Mouse (Mus musculus): ENCODE measurements around the gene Txnrd1.

Txnrd1 gene

DNA sequence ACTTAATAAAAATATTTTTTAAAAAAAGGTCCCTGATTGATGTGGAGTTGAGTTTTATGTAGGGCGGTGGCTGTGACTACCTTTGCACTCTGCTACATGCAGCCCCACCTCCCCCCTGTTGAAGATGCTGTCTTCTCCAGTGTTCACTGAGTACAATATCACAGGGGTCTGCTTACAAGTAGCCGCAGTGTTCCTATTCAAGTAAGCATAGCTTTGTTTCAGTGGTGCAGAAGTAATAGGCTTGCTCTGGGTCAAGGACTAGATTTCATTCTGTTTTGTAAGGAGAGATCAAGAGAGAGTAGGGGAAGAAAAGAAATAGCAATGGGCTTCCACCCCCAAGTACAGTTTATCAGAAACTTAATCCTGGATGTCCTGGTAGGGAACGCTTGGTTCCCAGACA, 16.2 kb upstream of the Txnrd1 start:
- in situ Hi-C loops (cut with MseI, MboI) = no loop called here

DNA sequence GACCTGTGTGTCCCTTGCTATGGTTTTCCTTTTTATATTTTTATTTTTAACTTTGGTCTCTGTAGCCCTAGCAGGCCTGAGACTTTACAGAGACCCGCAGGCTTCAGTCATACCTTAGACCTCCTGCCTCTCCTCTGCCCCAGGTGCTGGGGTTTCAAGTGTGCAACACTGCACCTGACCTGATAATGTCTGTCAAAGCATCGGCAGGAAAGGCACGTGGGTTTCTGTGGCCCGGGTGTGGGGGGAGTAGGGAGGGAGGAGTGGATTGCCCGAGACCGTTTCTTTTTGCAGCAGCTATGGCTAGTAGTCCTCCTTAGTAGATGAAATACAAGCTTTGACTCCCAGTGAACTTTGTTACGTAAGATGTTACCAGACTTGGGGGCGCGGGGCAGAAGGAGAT, 15.8 kb upstream of the Txnrd1 start:
- in situ Hi-C loops (cut with MseI, MboI) = no loop called here

DNA sequence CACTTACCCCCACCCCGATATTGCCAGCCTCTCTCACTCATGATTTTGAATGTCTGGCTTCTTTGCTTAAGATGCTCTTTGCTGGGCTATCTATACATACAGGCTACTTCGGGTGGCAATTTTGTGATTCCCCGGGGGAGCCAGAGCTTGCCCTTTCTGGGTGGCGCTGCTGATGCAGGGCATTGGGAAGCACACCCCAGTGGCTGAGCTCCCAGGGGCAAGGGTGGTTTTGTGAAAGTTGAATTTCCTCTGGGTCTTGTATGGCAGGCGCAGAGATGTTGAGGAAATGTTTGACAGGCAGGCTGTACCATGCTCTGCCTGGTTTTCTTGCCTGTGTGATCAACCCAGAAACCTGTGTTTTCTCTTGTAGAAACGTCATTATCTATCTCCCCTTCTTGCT, 15.1 kb upstream of the Txnrd1 start:
- in situ Hi-C loops (cut with MseI, MboI) = no loop called here

DNA sequence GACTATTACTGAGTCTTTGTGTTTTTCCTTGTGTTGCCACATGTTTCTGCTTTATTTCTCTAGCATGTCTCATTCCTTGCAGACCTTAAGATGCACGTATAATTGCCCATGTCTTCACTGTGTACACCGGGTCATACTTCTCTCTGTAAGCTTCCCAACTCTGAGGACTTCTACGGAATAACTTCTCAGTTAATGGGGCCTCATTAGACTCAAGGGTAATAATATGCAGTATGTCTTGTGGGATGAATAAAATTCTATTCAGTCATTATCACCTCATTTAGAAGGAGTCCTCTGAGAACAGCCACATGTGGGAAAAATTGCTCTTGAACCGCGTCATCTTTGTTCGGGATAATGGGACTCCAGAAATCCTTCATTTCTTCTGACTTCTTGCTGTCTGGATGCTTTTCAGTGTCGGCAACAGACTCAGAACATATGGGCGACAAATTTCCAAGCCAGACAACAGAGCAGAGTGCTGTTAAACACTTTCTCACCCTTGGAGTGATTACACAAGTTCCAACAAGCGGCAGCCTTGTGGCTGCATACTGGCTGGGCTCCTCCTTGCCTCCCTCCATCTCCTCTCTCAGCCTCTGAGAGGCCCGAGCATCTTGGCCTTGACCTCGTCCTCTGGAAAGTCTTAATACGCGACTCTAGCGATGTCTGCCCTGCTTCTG, 10.5 kb upstream of the Txnrd1 start:
- in situ Hi-C loops (cut with MseI, MboI) = no loop called here

DNA sequence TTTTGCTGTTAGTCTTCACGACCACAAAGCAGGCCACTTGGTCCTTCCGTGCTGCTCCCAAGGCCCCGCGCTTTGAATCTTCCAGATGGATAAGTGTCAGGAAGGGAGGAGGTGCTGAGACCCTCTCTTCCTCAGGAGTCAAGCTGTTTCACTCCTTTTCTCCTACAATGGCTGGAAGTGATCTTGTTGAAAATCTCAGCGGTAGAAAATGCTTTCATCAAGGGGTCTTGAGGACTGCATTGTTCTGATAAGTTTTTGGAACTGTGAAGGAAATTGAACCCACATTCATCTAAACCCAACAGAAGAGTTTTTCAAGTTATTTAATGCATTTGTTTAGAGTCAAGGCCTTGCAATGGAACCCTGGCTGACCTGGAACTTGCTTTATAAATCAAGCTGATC, 10.0 kb upstream of the Txnrd1 start:
- in situ Hi-C loops (cut with MseI, MboI) = no loop called here

DNA sequence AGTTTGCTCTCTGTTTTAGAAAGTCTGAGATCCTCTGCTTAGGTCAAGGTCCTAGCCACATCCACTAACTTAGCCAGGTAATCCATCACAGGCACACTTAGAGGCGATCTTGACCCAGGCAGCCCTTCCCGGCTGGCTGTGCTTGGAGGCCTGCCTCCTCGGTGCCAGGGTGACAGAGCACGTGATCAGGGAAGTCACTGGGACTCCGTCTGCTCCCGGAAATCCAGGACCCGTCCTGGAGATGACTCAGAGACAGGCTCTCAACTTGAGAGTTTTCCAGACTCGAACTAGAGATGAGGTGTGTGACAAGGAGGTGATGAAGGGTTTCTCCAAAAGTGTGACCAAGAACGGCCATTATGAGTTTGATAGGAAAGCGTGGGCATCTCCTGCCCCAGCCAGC, 9.2 kb upstream of the Txnrd1 start:
- in situ Hi-C loops (cut with MseI, MboI) = no loop called here

DNA sequence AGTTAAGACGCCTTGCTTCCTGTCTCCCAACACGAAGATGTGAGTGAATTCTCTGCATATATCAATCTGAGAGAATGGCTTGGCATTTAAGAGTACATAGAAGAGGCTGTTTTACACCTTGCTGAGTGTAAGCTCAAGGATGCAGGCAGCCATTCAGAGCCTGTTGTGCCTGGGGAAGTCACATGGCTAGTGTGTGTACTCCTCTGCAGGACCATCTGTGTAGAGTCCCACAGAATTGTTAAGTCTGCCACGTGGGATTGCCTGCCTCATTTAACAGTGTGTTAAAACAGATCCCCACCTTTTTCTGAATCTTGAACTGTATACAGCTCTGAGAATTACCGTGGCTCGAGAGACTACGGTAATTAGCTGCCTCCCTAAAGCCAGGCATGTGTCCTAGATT, 7.2 kb upstream of the Txnrd1 start:
- in situ Hi-C loops (cut with MseI, MboI) = no loop called here

DNA sequence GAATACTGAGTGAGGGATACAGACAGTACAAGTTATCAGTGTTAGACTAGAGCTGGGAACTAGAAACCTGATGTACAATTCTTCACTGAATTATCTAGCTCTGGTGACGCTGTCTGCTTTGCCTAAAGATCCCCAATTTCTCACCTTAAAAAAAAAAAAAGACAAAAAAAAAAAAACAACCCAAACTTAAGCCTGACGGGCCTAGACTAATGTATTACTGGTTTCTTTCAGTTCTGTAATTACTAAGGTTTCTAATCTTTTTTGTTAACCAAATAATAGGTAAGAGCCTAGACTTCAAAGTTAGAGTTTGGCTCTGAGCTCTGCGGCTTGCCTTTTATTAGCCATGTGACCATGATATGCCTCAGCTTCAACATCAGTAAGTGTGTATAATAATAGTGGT, 2.1 kb downstream of the Txnrd1 start:
- in situ Hi-C loops (cut with MseI, MboI) = no loop called here

DNA sequence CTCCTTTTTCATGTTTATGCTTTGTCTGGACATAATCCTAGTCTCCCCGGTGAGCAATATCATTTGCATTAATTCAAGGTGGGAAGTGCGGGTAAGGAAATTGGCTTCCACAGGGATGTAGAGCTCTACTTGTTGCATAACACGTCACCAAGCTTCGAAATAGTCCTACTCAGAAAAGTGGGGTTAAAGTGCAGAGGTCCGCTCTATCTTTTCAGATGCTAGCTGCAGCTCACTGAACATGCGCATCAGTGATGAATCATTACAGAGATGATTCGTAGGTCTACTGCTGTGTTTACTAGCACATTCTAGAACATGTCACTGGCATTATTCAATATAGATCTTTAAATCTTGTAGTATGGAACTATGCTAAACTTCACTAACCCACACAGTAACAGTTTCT, 4.6 kb downstream of the Txnrd1 start:
- in situ Hi-C loops (cut with MseI, MboI) = no loop called here

DNA sequence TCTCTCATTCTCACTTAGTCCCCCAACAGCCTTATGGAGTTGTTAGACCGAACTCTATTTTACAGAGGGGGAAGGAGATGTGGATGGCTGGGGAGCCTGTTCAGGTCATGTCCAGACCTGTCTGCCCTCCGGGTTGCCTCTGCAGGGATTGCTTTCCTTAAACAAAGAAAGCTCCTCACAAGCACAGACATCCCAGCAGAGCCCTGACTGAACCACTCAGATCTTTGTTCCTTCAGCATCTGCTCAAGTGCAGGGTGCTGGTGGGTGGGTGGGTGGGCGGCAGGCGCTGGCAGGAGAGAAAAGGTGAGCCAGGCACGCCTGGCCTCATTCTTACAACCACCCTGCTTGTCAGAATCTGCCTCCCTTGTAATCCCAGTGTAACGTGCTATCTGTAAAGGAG, 10.3 kb downstream of the Txnrd1 start:
- in situ Hi-C loops (cut with MseI, MboI) = no loop called here

DNA sequence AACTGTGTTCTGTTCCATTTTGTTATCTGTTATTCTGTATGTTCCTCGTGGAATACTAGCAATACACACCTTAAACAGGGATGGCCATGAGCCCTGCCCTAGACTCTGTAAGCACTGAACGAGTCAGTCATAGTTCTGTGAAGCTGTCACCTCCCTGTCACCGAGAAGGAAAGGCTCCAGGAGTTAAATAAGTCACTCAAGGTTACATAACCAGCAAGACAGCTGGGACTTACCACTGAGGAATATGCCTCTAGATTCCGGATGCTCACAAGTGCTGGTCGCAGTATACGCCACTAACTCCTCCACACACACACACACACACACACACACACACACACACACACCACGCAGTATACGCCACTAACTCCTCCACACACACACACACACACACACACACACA, 11.0 kb downstream of the Txnrd1 start:
- in situ Hi-C loops (cut with MseI, MboI) = no loop called here

DNA sequence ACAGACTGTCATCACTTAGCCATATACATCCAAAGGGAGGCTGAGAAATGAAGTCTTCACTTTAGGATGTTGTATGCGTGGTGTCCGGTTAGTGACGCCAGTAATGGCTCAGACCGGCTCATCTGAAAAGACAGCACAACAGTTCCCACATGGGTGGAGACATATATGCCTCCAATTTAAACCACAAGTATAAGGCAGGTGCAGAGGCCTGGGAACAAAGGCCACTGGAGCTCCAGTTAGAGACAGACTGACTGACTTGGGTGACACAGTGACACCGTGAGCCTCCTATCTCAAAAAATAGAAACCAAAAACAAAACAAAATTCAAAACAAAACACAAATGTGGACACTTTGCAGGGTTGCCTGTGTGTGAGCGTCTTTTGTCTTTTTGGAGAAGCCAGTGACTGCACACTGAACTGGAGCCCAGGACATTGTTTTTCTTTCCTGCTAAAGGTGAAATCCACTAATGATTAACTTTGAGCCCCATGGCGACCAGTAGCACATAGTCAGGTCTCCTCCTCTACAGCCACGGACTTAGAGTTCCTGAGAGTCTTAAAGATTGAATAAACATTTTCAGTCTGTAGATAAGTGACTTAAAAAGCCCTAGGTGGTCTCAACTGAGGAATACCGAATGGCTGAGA, 14.2 kb downstream of the Txnrd1 start:
- in situ Hi-C loops (cut with MseI, MboI) = no loop called here

DNA sequence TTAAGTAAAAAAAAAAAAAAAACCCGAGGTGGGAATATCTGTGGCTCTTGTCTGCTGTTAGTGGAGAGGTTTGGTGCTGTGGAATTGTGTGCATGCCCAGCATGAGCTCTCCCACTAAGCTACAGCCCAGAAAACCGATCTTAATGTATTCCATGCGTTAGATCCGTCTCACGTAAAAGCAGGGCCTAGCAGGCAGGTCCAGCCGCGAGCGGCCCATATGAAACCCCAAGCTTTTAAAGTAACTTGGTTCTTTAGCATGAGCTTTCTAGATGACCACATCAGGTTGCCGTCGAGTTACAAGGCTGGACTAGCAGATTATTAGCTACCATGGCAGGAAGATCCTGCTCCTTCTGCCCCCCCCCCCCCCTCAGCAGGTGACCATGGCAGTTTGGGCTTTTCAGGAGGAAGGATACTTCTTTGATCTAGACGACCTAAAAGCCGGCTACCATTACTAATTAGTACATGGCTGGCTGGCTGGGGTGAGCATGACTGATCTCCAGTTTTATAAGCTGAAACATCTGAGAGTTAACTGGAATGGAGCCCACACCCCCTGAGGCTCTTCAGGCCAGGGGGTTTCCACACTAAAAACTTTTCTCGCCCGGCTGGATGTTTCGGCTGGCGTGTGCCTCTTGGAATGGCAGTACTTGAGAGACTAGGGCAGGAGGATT, 16.1 kb downstream of the Txnrd1 start:
- in situ Hi-C loops (cut with MseI, MboI) = no loop called here

DNA sequence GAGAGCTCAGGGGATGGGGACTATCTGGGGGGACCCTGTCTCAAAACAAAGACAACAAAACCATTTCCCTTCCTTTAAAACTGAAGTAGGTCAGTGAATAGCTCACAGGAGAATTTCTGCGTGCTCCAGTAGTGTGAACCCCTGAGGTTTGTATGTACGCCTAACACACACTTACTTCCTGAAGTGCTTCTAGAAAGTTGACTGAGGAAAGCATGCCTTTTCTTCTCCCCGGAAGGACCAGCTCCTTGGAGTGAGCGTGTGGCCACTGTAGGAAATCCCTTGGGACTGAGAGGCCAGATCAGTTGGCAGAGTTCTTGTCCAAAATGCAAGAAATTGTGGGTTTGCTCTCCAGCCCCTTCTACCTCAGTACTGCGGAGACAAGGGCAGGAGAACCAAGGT, 16.6 kb downstream of the Txnrd1 start:
- in situ Hi-C loops (cut with MseI, MboI) = no loop called here

DNA sequence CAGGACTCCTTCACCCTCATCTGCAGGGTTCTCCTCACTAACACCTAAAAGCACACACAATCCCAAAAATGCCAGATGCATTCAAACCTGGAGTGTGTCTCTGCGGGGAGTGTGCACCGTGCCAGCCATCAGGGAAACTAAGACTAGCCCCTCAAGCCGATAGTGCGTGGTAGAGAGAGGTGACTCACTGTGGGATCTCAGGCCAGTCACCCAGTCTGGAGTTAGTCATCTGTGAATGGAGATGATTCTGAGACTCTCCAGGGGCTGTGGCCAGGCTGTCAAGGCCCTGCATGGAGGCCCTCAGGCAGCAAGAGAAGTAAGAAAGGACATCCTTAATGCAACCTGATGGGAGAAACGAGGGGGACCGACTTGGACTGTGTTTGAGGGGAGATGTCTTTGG, 18.0 kb downstream of the Txnrd1 start:
- in situ Hi-C loops (cut with MseI, MboI) = no loop called here

DNA sequence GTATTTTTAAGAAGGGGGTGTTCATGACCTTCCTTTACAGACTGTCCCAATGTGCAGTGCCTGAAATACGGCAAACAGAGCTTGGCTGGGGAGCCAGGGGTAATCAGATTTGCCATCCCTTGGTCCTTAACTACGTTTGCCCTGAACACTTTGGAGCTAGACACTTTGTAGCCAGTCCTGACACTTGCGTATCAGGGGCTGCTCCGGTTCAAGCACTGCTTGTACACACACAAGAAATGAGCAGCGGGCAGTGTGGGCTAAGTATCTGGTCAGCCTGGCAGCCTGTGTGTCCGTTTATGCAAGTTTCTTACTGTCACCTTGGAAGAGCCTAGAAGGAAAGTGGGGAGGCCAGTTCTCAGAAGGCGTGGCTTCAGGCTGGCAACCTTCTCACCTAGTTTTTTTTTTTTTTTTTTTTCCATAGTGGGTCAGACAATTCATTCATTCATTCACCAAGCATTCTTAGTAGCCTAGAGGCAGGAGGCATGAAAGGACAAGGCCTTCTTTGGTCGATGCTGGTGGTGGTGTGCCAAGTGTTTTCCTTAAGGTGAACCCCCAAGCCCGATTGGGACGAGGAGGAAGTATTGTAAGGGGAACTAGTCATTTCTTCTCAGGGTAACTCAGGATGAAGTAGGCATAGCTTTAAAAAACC, 24.4 kb downstream of the Txnrd1 start:
- in situ Hi-C loops (cut with MseI, MboI) = no loop called here

DNA sequence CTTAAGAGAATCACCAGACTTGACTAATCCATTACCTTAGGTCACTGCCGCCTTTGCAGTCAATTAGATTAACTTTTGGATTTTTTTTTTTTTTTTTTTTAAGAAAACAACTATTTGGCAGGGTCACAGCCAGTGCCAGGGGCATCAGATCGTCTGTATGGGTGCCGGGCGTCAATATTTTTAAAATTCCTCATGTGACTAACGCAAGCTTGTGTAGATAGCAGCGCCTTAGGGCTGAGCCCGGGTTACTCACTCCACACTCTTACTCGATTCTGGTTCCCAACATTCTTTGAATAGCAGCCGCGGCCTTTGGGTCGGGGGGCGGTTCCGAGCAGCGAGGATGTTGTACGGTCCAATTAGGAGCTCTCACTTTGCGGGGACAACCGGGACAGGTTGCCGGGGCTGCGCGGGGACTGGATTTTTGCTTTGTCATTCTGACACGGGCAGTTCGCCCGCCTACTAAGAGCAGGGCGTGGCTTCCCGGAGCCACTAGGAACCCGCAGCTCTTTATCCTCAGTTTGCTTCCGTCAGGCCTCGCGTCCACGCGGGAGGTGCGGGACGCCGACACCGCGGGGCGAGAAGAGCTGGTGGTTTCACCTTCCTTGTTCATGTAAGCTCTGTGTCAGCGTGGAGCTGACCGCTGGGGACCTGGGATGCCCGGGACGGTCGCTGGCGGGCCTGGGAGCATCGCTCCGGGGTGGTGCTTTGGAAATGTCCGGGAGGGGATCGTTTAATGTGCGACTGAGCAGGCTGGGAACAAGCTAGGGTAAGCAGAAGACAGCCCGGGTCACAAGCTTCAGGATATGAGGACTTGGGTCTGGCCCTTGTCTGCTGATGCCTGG, 25.2 kb downstream of the Txnrd1 start:
- in situ Hi-C loops (cut with MseI, MboI) = no loop called here

DNA sequence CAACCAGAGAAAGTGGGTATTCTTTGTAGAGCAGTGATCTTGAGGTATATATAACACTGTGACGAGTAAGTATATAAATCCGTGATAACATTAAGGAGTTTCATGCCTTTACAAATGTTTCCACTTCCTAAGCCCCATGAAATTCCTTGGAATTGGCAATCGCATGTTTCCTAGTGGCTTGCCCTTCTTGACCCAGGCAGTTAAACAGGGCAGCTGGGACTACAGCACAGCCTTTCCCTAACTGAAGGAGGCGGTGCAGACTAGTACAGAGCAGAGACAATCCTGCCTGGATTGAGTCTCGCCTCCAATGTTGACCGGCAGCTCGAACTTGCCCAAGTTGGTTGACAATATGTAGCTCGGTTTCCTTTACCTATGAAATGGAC, 25.8 kb downstream of the Txnrd1 start:
- in situ Hi-C loops (cut with MseI, MboI) = no loop called here

DNA sequence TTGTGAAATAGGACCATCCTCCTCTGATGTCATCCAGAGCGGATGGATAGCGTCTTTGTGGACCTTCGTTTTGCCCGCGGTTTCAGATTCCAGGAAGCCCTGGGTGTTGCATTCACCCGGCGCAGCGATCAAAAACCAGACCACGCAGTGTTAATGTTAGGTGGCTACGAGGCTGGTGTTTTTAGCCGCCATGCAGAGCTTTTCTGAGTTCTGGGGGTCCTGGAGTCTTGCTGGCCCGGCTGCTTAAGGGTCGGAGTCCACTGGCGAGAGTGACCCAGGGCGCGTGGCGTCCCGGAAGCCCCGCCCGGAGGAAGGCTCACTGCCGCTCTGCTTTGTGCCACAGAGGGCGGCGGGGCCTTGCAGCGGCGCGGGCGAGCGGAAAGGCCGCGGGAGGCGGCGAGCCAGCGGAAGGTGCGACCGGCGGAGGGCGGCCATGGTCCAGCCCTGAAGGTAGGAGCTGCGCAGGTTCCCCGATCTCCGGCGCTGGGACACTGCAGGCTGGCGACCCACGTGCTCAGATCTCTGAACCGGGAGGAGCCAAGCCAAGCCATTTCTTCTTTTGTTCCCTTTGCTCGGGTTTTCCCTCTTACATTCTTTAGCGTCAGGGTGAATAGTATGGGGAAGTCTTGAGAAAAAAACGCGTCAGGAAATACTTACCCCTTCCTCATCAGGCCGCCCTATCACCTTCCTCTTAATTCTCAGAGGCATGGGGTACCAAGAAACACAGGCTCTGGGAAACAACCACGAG, 26.6 kb downstream of the Txnrd1 start:
- in situ Hi-C loops (cut with MseI, MboI) = no loop called here

DNA sequence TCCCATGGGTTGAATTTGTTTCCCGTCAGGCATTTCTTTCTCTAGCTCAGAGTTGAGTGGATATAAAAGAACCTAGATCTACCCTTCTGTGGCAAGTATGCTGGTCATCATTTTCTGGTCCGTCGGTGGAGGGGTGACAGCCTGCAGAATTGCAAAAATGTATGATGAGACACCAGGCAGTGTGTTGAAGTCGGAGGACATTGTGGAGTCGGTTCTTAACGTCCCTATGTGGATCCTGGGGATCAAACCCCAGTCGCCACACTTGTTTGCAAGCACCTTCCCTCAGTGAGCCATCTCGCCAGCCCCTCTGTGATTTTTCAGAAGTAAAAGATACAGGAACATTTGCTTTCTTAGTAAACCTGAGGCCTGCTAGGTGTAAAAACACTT, 27.2 kb downstream of the Txnrd1 start:
- in situ Hi-C loops (cut with MseI, MboI) = no loop called here

DNA sequence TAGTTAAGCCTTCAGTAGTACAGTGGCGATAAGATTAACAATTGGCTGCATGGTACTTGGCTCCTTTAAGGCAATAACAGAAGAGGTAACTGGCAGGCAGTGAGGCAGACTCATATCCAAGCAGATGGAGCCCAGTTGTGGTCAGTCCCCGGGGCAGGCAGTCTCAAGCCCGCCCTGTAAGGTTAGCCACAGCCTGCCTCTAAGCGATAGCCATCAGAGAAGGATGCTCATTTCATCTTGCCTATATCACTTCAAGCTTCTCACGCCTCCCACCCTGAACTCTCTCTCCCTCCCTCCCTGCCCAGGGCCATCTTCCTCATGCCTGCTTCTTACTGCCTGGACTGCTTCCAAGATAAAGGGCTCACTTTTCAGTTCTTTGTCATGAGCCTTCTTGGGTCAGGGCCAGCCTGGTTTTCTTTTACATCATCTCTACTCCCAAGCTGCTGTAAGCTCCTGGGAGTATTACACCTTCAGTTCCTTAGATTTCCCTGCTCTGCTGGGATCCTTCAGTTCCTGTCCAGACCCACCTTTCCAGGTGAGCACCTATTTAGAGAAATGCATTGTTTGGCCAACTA, 29.4 kb downstream of the Txnrd1 start:
- in situ Hi-C loops (cut with MseI, MboI) = no loop called here

Measured in mouse trophoblast stem cell (cell line).